Comparison of ENCODE assay signal across 10 mouse cellular contexts in the genomic region with DNA sequence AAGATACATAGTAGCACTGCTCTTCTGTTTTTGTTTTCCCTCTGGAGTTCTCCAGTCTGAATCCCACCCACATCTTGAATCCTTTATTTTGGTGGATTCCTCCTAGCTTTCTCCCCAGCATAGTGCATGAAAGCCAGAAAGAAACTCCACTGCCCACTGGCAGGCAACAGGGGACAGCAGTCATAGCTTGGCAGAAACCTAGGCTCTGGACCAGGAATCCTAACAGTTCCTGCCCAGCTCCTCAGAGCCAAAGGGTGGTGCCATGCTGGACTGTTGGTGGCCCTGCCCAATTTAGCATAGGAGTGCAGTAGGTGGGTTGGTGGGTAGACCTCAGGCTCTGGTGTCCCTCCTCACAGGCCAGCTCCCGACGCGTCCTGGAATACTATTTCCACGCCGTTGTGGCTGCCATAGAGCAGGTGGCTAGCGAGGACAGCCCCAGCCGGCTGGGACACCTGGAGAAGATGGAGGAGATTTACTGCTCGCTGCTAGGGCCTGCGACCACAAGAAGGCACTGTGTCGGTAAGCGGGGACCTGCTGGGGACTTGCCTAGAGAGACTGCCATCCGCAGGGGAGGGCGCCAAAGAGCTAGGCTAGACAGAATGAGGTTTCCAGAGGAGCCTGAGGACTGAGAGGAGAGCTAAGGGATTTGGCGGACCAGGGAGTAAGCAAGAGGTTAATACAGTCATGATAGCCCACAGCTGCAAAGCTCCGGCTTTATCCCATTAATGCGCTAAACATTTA. TPM values are rescaled to one million over a fixed set of nuclear protein-coding genes. Genes with fewer than 3 reads are reported as not detected.
A peak's percentile ranks its signal among the peaks of the same experiment; 100 is the strongest.
DNase-seq lines count a peak whose midpoint lies in the region; ATAC-seq and TF ChIP-seq lines count a peak whose summit lies in the region.
"Had no signal": no experiment of that assay in that cellular context is flagged by ENCODE, and none has a peak within 500 bp of the region (broad histone marks: within the 10 kb centered on the region; RNA-seq: fewer than 3 reads in every experiment).

No protein-coding gene starts in this region.

- peak; percentile 85 for DNase-seq in midbrain, embryonic 11.5 days (ENCODE audit: low spot score, missing footprints)
- DNase-seq in adrenal gland, postnatal 10 days, result peak; percentile 54
- DNase-seq in embryonic facial prominence, embryonic 10.5 days (ENCODE audit: low spot score), result peak; percentile 53
- peak; percentile 24 for DNase-seq in kidney, adult 9 months
- DNase-seq in lung, embryonic 14.5 days, result peak; percentile 76
- DNase-seq in testis, postnatal 10 days (ENCODE audit: low spot score), result peak; percentile 72

- 24% methylated on average over 16 of the region's 16 CpGs for WGBS in midbrain, embryonic 11.5 days
- 27% methylated on average over 16 of the region's 16 CpGs for WGBS in midbrain, embryonic 15.5 days
- 24% methylated on average over 16 of the region's 16 CpGs for WGBS in embryonic facial prominence, embryonic 10.5 days
- WGBS in lung, embryonic 14.5 days, result 24% methylated on average over 16 of the region's 16 CpGs

- no peaks in the 10 kb centered on the region for H3K4me1 ChIP-seq in midbrain, embryonic 11.5 days (ENCODE audit: control insufficient read depth, insufficient read depth, low read length)
- H3K4me1 ChIP-seq in midbrain, embryonic 15.5 days, result no peaks in the 10 kb centered on the region
- H3K4me1 ChIP-seq in embryonic facial prominence, embryonic 10.5 days, result no peaks in the 10 kb centered on the region
- no peaks in the 10 kb centered on the region for H3K4me1 ChIP-seq in lung, embryonic 14.5 days (ENCODE audit: insufficient read depth)
- H3K4me1 ChIP-seq: embryonic facial prominence, embryonic 12.5 days had no signal

- no peak overlapping the region for H3K4me2 ChIP-seq in midbrain, embryonic 11.5 days
- no peak overlapping the region for H3K4me2 ChIP-seq in midbrain, embryonic 15.5 days
- no peak overlapping the region for H3K4me2 ChIP-seq in lung, embryonic 14.5 days
- H3K4me2 ChIP-seq: embryonic facial prominence, embryonic 12.5 days; limb, embryonic 15.5 days had no signal

- no peak overlapping the region for H3K27ac ChIP-seq in midbrain, embryonic 11.5 days (ENCODE audit: low read depth, low read length)
- H3K27ac ChIP-seq in midbrain, embryonic 15.5 days, result no peak overlapping the region
- no peak overlapping the region for H3K27ac ChIP-seq in embryonic facial prominence, embryonic 10.5 days (replicated peaks)
- H3K27ac ChIP-seq in lung, embryonic 14.5 days (ENCODE audit: low read depth), result no peak overlapping the region
- H3K27ac ChIP-seq: embryonic facial prominence, embryonic 12.5 days; limb, embryonic 15.5 days had no signal

- no peaks in the 10 kb centered on the region for H3K27me3 ChIP-seq in midbrain, embryonic 11.5 days (ENCODE audit: control insufficient read depth, insufficient read depth, low read length)
- H3K27me3 ChIP-seq in midbrain, embryonic 15.5 days (replicated peaks), result no peaks in the 10 kb centered on the region
- peaks cover 15% of the 10 kb centered on the region; the same call in 1 of the 2 replicates for H3K27me3 ChIP-seq in embryonic facial prominence, embryonic 10.5 days (replicated peaks; ENCODE audit: low read depth, poor library complexity, severe bottlenecking)
- no peaks in the 10 kb centered on the region for H3K27me3 ChIP-seq in lung, embryonic 14.5 days (ENCODE audit: insufficient read depth, low read length)

- ATAC-seq in midbrain, embryonic 11.5 days (ENCODE audit: low FRiP score), result no peak
- ATAC-seq in midbrain, embryonic 15.5 days (replicated peaks), result no peak
- peak; percentile 65 for ATAC-seq in lung, embryonic 14.5 days (ENCODE audit: insufficient read depth)
- no peak for ATAC-seq in megakaryocyte-erythroid progenitor cell, adult 5-6 weeks (replicated peaks; ENCODE audit: low FRiP score, low TSS enrichment, poor library complexity, severe bottlenecking)

- H3K4me3 ChIP-seq in midbrain, embryonic 11.5 days (ENCODE audit: low read depth, low read length), result no peak overlapping the region
- H3K4me3 ChIP-seq in midbrain, embryonic 15.5 days, result no peak overlapping the region
- no peak overlapping the region for H3K4me3 ChIP-seq in embryonic facial prominence, embryonic 10.5 days
- no peak overlapping the region for H3K4me3 ChIP-seq in lung, embryonic 14.5 days (ENCODE audit: low read depth, low read length)
- H3K4me3 ChIP-seq: embryonic facial prominence, embryonic 12.5 days; limb, embryonic 15.5 days had no signal

- peak; percentile 73 for TF ChIP-seq CTCF in lung, embryonic 14.5 days (IDR thresholded peaks at IDR 0.05; ENCODE audit: low read depth)

- no peaks in the 10 kb centered on the region for H3K36me3 ChIP-seq in midbrain, embryonic 11.5 days (ENCODE audit: control insufficient read depth, insufficient read depth, low read length)
- no peaks in the 10 kb centered on the region for H3K36me3 ChIP-seq in midbrain, embryonic 15.5 days (replicated peaks)
- no peaks in the 10 kb centered on the region for H3K36me3 ChIP-seq in embryonic facial prominence, embryonic 10.5 days (replicated peaks)
- H3K36me3 ChIP-seq in lung, embryonic 14.5 days (ENCODE audit: insufficient read depth), result no peaks in the 10 kb centered on the region
- H3K36me3 ChIP-seq: embryonic facial prominence, embryonic 12.5 days; limb, embryonic 15.5 days had no signal

- no peaks in the 10 kb centered on the region for H3K9me3 ChIP-seq in midbrain, embryonic 11.5 days (ENCODE audit: control insufficient read depth, low read length)
- H3K9me3 ChIP-seq in midbrain, embryonic 15.5 days, result no peaks in the 10 kb centered on the region
- no peaks in the 10 kb centered on the region for H3K9me3 ChIP-seq in embryonic facial prominence, embryonic 10.5 days
- no peaks in the 10 kb centered on the region for H3K9me3 ChIP-seq in lung, embryonic 14.5 days (ENCODE audit: low read depth, low read length)
- H3K9me3 ChIP-seq: embryonic facial prominence, embryonic 12.5 days; limb, embryonic 15.5 days had no signal

- H3K9ac ChIP-seq in midbrain, embryonic 11.5 days (ENCODE audit: low read length), result no peak overlapping the region
- no peak overlapping the region for H3K9ac ChIP-seq in midbrain, embryonic 15.5 days
- no peak overlapping the region for H3K9ac ChIP-seq in lung, embryonic 14.5 days
- H3K9ac ChIP-seq: embryonic facial prominence, embryonic 12.5 days; limb, embryonic 15.5 days had no signal

RNA-seq across cellular contexts. Expression of gene Mfsd6l, which starts 24.8 kb away (rescaled TPM):
- not detected in 2 replicates for polyA plus RNA-seq in midbrain, embryonic 11.5 days (2014; fragmentation: Nextera tagmentation; extraction: Ambion mirVana)
- not detected in 2 replicates for polyA plus RNA-seq in midbrain, embryonic 15.5 days (2015; fragmentation: Nextera tagmentation; extraction: Ambion mirVana)
- under 1 TPM in 1 of 2 experiments, not detected in 1; 0.27 TPM for total RNA-seq in adrenal gland, postnatal 10 days (2021)
- polyA plus RNA-seq in embryonic facial prominence, embryonic 10.5 days (2016; fragmentation: Nextera tagmentation; extraction: Ambion mirVana), result 0.39 and 0.50 TPM in 2 replicates
- 1.5 TPM in 2 replicates for polyA plus RNA-seq in lung, embryonic 14.5 days (2014; fragmentation: Nextera tagmentation; extraction: Ambion mirVana)
- not detected in 2 replicates for total RNA-seq in megakaryocyte-erythroid progenitor cell, adult 5-6 weeks (2014; fragmentation: Nextera tagmentation)
- not detected in 2 replicates for total RNA-seq in megakaryocyte-erythroid progenitor cell, adult 5-6 weeks (2017)

RNA-seq across cellular contexts. Expression of gene Pik3r6, which starts 28.4 kb away (rescaled TPM):
- 0.98 and 1.3 TPM in 2 replicates for polyA plus RNA-seq in midbrain, embryonic 11.5 days (2014; fragmentation: Nextera tagmentation; extraction: Ambion mirVana)
- polyA plus RNA-seq in midbrain, embryonic 15.5 days (2015; fragmentation: Nextera tagmentation; extraction: Ambion mirVana), result 2.1 and 2.6 TPM in 2 replicates
- total RNA-seq in adrenal gland, postnatal 10 days (2021), result 1 to 10 TPM; 3.6 to 4.7 TPM
- polyA plus RNA-seq in embryonic facial prominence, embryonic 10.5 days (2016; fragmentation: Nextera tagmentation; extraction: Ambion mirVana), result 1.7 and 1.8 TPM in 2 replicates
- 4.3 and 5.6 TPM in 2 replicates for polyA plus RNA-seq in lung, embryonic 14.5 days (2014; fragmentation: Nextera tagmentation; extraction: Ambion mirVana)
- total RNA-seq in megakaryocyte-erythroid progenitor cell, adult 5-6 weeks (2014; fragmentation: Nextera tagmentation), result 0.64 TPM in 1 of 2 replicates, not detected in the other
- 0.15 and 1.4 TPM in 2 replicates for total RNA-seq in megakaryocyte-erythroid progenitor cell, adult 5-6 weeks (2017)

RNA-seq across cellular contexts. Expression of gene Ccdc42, which starts 55.6 kb away (rescaled TPM):
- polyA plus RNA-seq in midbrain, embryonic 11.5 days (2014; fragmentation: Nextera tagmentation; extraction: Ambion mirVana), result 0.92 and 1.5 TPM in 2 replicates
- 0.17 and 0.27 TPM in 2 replicates for polyA plus RNA-seq in midbrain, embryonic 15.5 days (2015; fragmentation: Nextera tagmentation; extraction: Ambion mirVana)
- under 1 TPM in 1 of 2 experiments, not detected in 1; 0.72 TPM for total RNA-seq in adrenal gland, postnatal 10 days (2021)
- 0.55 and 0.68 TPM in 2 replicates for polyA plus RNA-seq in embryonic facial prominence, embryonic 10.5 days (2016; fragmentation: Nextera tagmentation; extraction: Ambion mirVana)
- 0.70 and 1.2 TPM in 2 replicates for polyA plus RNA-seq in lung, embryonic 14.5 days (2014; fragmentation: Nextera tagmentation; extraction: Ambion mirVana)
- not detected in 2 replicates for total RNA-seq in megakaryocyte-erythroid progenitor cell, adult 5-6 weeks (2014; fragmentation: Nextera tagmentation)
- not detected in 2 replicates for total RNA-seq in megakaryocyte-erythroid progenitor cell, adult 5-6 weeks (2017)

Comparison
In these comparisons a context has a peak if more than half of its experiments do, and no peak if none do; other contexts are left out.
1. DNase-seq: peak in every context shown above with its lines; median percentile 85 in midbrain, embryonic 11.5 days; 76 in lung, embryonic 14.5 days; 72 in testis, postnatal 10 days; 54 in adrenal gland, postnatal 10 days; 53 in embryonic facial prominence, embryonic 10.5 days; 24 in kidney, adult 9 months.